Mouse (Mus musculus): ENCODE results near the gene Ctla4.

DNA sequence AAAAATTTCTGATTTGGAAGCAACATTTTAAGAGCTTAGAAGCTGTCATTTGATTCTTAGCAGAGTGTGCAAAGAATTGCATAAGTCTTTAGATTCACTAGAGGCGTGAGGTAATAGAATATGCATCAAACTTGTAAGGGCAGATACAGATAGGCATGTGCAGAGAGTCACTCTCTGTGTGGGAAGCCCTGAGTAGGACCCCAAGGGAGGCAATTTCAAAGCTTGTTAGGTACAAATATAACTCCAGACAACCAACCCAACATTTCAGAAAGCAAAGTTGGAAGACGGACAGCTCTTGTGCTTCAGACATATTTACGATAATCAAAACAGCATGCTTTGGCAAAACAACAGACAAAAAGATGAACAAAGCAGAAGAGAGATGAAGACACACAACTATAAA, 68.4 kb downstream of the Ctla4 start:
- TF ChIP-seq MYOD1 (IDR thresholded peaks at IDR 0.05; ENCODE audit: control insufficient read depth in 1 of 3, insufficient read length in 2 of 3, low read depth in 2 of 3) (no peak), POLR2A (IDR thresholded peaks at IDR 0.05; ENCODE audit: insufficient read length, low read depth) (no peak), CEBPB (IDR thresholded peaks at IDR 0.05; ENCODE audit: insufficient read depth, poor library complexity, severe bottlenecking) (no peak), TCF12 (IDR thresholded peaks at IDR 0.05; ENCODE audit: insufficient read depth, poor library complexity, severe bottlenecking) (no peak), MYOG (IDR thresholded peaks at IDR 0.05; ENCODE audit: control insufficient read depth in 1 of 3, insufficient read depth in 1 of 3, insufficient read length in 2 of 3, low read depth in 2 of 3) (no peak), MAX (IDR thresholded peaks at IDR 0.05; ENCODE audit: low read depth) (no peak), USF1 (IDR thresholded peaks at IDR 0.05; ENCODE audit: low read depth) (no peak), E2F4 (IDR thresholded peaks at IDR 0.05; ENCODE audit: insufficient read depth) (no peak), TCF3 (IDR thresholded peaks at IDR 0.05; ENCODE audit: insufficient read length, low read depth) (no peak), SRF (IDR thresholded peaks at IDR 0.05; ENCODE audit: control insufficient read depth, insufficient read length, low read depth) (no peak), POLR2AphosphoS2 (IDR thresholded peaks at IDR 0.05; ENCODE audit: insufficient read length, low read depth) (no peak)
